Mouse (Mus musculus) lung, postnatal 25 days (tissue): ENCODE measurements around the gene Helz.

Experiments used
- DNase-seq: peaks from one replicate; pipeline ENCODE4 v3.0.0; 2022; ENCODE audit warnings: low spot score

Gene Helz

GRCm38 (mm10) chr11:107728073-107728863, 180.5 kb downstream of the Helz start:
- DNase-seq: peak; percentile 45

GRCm38 (mm10) chr11:107729141-107729540, 181.4 kb downstream of the Helz start:
- peak; percentile 43 for DNase-seq

- DNase-seq: no peak
These were observed 183.2 kb downstream of the Helz start for GRCm38 (mm10) chr11:107730940-107731339.

GRCm38 (mm10) chr11:107731498-107731897, 183.8 kb downstream of the Helz start:
- no peak for DNase-seq

- DNase-seq: peak; percentile 5
These were observed 186.4 kb downstream of the Helz start for GRCm38 (mm10) chr11:107734133-107734532.

GRCm38 (mm10) chr11:107737886-107738285, 190.2 kb downstream of the Helz start:
- no peak for DNase-seq

GRCm38 (mm10) chr11:107738418-107739099, 190.8 kb downstream of the Helz start:
- no peak for DNase-seq

GRCm38 (mm10) chr11:107743100-107743499, 195.4 kb downstream of the Helz start:
- DNase-seq: no peak
